Mouse (Mus musculus) layer of hippocampus, postnatal 36 days (tissue): ENCODE measurements around the gene P2ry2. TPM values are rescaled to one million over a fixed set of nuclear protein-coding genes. Genes with fewer than 3 reads are reported as not detected.
A peak's percentile ranks its signal among the peaks of the same experiment; 100 is the strongest.

Source experiments
- DNase-seq, 2 experiments: peaks; one replicate each; pipeline ENCODE4 v3.0.0; 2022
- total RNA-seq, 2 experiments: library from RNA; stranded (reverse); gene quantifications; 2 replicates each; pipeline ENCODE4 v1.2.3; 2021

Gene P2ry2
- total RNA-seq: under 1 TPM; 0.66 to 0.97 TPM

DNA sequence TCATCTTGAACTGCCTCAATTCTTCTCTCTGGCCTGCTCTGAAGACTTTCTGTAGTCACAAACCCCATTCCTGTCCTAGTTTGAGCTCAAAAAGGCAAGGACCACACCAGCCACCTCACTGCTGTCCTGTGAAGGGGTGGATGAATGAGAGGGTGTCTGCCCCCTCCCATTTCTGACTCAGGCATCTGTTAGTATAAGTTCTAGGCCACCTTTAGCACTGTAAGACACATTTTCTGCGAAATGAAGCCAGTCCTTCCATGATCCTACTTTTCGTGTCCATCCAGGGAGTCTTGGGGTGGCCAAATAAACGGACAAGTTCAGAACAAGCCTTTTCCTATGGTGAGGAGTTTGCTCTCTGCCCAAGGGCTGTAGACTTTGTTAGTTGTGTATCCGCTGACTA, at the start of gene P2ry2:
TSS of gene P2ry2 (minus strand) at position 326 of the 400 bp plus-strand sequence.
- no peak for DNase-seq

DNA sequence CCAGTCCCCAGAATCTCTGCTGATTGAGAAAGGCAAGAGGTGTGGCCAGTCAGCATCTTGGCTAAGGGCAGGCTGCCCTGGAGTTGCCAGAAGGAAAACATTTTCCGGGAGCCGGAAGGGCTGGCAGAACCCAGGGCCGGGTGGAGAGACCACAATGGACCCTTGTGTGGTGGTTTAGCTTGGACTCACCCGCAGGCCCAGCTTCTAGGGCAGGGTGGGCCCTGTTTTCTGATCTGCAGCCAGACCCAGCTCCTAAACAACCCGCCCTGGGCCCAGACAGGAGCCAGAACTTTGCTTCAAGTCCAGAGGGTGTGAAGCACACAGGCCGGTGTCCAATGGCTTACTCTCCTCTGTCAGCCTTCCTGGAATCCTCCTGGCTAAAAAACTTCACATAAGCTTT, 49.6 kb upstream of the P2ry2 start:
- peak; percentile 33 to 64 for DNase-seq

DNA sequence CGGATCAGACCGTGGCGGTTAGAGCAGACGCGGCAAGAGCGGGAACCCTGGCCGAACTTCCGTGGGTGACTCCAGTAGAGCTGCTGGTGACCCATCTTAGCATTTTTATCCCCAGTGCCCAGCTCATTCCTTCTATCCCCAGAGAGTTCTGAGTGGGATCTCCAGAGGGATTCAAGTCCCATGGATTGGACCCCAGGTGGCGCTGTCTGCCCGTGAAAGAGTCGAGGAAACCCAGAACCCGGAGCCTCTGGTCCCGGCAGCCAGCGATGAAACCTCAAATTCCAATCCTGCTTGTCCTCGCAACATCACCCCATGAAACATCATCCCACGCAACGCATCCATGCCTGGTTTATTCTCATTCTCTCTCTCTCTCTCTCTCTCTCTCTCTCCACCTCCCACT, 48.7 kb upstream of the P2ry2 start:
- peak; percentile 85 to 88 for DNase-seq

DNA sequence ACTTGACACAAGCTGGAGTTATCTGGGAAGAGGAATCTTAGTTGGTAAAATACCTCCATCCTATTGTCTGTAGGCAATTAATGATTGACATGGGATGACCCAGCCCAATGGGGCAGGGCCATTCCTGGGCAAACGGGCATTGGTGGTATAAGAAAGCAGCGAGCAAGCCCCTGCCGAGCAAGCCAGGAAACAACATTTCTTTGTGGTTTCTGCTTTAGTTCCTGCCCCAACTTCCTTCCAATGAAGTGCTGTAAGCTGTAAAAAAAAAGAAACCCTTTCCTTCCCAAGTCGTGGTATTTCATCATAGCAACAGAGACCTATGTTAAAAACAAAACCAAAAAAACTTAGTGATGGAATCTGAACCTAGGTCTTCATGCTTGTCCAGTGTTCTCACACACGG, 47.8 kb upstream of the P2ry2 start:
- DNase-seq: no peak

DNA sequence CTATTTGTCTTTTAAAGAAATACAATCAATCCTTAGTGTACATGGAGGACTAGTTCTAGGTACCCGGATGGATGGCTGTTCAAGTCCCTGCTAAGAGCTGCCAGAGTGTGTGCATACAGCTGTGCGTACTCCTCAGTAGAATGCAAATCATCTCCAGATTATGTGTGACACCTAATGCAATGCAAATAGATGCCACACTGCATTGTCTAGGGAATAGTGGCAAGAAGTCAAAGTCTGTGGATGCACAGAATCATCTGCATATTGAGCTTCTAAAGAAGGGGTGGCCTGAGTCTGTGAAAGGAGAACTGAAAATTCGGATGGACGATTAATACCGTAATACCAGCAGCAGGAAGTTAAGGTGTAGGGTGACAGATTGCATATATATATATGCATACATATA, 46.5 kb upstream of the P2ry2 start:
- no peak for DNase-seq

DNA sequence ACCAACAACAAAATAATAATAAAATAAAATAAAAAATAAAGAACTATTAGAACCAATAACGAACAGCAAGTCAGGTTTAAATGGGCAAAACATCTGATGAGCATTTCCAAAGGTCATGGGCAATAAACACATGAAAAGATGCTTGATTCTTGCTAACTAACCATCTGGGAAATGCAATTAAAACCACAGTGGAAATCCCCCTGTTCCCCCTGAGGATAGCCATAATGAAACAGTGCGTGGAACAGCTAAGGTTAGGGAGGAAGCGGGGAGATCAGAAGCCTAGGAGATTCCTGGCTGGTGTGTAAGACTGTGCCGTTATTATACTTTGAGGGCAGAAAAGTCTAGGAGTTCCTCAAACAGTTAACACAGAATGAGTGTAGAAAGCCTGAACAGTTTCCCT, 44.6 kb upstream of the P2ry2 start:
- DNase-seq: no peak

DNA sequence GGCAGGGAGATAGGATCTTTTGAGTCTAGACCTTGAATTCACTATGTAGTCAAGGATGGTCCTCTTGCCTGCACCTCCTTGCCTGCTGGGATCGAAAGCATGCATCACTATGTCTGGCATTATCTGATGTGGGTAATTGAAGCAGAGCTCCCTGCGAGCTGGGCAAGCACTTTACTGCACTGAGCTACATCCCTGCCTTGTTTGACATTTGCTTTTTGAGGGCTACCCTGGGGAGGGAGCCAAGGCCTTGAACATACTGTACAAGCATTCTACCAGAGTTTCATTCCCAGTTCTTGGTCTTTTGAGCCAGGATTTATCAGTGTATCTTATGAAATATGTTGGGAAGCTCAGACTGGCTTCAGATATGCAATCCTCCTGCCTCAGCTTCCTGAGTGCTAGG, 40.5 kb upstream of the P2ry2 start:
- DNase-seq: no peak

DNA sequence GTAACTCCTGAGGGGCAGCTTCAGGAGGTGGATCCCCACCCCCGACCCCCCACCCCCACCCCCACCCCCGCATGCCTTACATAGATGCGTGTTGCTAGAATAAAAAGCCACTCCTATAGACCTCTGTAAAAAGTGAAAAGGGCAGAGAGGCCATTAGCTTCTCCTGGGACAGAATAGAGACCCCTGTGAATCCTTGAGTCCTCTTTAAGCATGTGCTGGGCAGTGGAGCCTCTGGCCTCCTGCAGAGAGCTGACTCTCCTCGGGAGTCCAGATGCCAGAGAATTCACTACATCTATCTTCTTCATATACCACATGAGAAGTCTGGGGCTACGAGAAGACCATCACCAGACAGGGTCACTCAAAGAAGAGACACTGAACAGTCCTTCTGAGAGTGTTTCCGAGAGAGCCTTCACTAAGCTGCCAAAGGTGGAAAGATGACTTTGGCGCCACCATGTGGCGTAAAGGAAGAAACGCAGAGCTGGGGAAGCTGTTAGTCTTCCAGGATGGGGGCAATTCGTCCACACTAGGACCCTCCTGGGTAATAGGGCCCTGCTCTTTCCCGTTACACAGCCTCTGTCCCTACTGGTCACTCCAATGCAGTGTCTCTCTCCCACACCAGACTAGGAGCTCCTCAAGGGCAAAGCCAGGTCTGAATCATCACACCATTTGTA, 39.0 kb upstream of the P2ry2 start:
- DNase-seq: peak; percentile 41 to 54

DNA sequence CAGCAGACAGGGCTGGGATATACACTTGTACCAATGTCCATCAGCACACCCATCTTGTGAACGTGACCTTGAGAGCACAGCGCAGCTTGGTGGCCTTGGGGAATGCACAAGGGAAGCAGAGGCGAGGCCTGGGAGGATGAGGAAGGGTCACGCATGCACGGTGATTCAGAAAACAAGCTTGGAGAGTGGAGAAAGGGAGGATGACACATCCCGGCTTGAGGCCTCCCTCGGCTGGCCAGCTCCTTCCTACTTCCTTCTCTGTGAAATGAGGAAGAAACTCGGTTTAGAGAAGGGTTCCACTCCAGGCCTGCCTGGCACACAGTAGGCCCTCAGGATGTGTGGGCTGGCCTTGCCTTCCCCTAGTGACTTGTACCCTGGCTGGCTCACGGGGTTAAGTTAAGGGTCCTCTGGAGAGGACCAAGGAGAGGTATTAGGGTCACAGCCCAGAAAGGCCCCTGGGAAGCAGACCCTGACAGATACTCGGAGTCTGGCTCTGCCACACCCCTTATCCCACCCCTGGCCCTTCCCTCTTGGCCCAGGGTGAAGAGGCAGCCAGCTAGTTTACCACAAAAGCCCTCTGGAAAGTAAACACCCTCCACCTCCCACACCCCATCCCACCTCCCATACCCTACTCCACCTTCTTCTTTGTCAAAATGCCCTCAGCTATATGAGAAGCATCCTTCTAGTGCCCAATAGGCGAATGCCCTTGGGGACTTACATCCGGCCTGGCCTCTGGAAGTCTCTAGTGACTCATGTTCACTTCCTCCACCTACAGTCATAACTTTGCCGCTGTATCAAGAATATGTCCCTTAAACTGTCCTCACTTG, 38.3 kb upstream of the P2ry2 start:
- DNase-seq: no peak

DNA sequence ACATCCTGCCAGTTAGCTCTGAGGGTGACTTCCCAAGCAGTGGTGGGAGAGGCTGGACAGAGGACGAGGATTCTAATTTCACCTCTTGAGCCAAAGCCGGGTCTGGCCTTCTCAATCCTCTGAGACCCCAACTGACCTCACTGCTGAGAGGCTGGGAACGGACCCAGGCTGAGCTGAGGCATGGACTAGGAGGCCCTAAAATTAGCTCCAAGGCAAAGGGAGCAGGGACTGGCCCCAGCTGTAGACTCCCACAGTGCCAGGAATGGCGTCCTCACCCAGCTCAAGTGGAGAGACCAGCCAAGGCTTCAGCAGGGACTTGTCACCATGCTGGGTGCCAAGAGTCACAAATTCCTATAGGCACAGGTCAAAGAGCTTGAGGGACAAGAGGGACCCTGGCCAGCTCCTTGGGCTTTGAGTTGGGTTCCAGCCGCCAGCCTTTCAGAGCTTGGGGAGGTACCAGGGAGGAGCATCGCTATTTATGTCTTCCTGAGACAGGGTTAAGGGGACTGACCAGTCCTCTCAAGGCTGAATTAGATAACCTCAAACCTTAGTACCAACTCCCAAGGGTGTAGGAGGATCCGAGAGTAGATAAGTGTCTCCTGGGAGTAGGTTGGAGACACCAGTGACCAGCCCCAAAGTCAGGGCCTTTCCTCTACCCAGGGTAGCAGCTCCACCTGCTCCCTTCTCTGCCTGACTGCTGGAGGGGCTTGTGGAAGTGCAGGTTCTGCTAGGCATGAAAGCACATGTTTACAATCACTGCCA, 36.8 kb upstream of the P2ry2 start:
- DNase-seq: no peak

DNA sequence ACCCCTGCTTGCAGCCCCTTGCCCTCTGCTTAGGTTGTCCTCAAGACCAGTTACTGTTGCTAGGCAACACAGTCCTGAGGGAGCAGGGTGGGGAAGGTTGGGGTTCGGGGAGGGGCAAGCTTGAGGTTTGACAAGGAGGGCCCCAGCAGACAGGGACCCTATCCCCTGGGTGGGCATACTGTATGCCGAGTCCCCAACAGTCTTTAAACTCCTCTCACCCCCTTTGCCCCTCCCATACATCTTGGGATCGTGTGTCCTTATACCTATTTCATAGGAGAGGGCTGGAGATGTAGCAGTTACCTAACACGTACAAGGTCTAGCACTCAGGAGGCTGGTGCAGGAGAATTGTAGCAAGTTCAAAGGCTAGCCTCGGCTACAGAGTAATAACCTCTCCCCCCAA, 35.6 kb upstream of the P2ry2 start:
- no peak for DNase-seq

DNA sequence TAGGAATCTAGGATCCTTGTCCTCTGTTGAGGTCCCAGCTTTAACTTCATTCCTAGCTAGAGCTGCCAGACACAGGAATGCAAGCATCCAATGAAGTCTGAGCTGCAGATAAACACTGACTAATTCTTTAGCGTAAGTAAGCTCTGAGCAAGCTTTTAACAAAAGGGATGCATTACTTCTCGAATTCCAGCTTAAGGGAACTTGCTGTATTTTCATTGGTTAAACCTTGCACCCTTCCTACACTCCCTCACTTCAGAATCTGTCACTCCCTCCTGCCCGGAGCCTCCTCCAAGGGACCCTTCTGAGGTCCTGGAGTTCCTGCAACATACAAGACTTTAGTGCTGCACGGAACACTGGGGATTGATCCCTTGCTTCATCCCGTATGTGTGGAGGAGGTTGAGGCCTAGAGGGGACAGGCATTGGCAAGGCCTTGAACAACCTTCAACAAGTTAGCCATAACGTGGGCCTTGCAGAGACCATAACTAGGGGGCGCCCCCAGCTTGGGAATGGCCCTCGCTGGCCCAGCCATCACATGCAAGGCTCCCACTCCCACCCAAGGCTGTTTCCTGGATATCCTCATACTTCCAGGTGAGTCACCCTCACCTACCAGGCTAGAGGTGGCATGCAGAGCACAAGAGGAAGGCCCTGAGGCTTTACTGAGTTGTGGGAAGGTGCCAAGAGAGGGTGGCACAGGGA, 31.3 kb upstream of the P2ry2 start:
- DNase-seq: no peak

DNA sequence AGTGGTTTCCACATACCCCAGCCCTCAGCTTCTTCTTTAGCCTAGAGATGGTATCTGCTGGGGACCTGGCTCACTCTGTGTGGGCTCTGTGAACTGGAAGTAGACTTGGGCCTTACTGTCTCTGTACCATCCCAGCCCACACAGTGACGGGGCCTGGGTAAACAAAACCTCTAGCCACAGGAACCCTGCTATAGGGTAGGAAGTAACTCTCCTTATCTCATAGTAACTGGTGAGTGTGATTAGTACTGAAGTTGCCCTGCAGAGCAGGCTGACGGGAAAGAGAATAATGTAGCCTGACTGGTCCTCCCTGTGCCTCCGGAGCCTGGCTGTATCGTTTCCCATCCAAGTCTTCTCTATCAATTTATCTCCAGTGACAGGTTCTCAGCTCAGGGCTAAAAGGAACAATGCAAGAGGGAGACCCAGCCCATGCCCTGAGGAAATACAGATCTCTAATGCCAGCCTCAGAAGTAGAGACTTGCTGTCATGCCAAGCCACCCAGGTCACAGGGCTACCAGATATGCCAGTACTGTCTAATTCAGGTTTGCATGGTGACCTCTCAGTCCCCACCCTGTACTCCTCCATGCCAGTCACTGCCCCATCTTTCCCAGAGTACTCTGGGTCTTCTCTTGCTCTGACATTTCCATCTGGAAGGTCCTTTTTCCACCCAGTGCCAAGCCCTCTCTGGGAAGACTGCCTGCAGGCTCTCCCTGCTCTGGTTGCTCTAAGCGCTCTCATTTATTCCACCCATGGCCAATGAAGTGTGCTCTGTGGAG, 29.5 kb upstream of the P2ry2 start:
- no peak for DNase-seq

DNA sequence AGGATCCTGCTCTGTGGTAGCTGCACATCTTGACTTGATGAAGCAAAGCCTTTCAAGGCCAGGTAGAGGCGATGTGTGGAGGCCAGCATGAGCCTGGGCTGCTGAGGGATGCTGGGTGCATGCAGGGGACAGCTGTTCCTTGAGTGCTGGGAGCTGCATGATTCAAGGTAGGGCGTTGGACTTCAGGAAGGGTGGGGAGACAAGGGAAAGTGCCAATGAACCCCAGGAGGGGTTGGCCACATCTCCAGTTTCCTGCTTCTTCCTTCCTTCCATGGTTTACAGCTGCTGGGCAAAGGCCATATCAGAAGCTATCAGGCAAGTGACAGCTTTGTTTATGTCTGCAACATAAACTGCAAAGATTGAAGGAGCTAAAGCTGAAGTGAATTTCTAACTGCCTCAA, 28.9 kb upstream of the P2ry2 start:
- no peak for DNase-seq

DNA sequence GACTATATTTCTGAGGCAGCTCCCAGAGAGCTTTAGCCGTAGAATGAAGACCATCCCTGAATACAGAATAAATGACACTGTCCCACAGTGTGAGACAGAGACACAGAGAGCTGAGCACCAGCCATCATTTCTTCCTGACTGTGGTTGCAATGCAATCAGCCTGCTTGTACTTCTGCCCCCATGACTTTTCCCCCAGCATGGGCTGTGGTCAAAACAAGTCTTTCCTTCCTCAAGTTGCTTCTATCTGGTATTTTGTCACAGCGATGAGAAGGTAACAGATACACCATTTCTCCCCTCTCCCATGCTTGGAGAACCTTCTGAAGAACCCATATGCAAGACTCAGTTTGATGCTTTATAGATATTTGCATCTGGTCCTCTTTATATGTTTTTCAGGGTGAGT, 20.7 kb upstream of the P2ry2 start:
- DNase-seq: no peak

DNA sequence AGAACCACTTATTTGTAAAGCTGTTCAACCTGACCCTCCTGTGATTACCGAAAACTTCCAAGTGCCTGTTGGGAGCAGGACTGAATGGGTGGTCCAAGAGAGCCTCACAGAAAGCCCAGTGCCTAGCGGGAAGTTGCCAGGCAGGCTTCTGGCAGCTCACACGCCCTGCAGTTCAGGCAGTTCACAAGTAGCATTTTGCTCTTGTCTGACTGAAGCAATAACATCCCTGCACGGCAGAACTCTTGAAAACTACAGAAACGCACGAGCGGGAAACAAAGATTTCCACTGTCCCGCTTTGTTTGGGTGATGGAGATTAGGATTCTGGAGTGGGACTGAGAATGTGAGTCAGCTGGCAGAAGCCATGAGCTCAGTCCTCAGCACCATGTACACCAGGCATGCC, 18.6 kb upstream of the P2ry2 start:
- no peak for DNase-seq

DNA sequence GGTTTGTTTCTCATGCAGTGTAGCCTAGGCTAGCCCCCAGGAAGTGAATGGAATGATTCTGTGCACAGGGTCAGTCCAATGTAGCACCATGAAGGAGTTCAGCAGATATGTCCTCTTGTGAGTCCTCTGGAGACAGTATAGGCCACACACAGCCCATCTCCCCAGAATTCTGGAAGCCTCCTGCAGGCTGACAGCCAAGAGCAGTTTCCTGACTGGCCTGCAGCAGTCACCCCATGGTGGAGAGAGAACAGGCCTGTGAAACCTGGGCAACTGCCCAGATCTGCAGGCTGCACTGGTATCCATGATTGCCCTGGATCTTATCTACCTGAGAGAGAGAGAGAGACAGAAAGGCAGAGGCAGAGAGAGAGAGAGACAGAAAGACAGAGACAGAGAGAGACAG, 18.1 kb upstream of the P2ry2 start:
- no peak for DNase-seq

DNA sequence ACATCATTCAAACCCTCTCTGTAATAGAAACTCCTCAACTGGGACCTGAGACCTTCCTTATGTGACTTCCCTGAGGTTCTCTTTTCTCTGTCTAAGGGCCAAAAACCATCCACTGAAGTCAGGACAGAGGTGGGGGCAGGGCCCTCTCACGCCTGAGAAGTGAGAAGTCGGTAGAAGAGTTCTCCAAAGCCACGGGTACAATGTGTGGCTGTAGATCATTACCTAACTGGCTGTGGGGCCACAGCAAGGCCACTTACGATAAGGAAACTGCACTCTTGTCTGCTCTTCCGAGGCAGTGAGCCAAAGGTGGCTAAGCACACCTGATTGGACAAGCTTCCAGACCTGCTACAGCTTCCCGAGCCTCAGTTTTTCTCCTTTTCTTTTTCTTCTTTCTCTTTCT, 16.8 kb upstream of the P2ry2 start:
- no peak for DNase-seq

DNA sequence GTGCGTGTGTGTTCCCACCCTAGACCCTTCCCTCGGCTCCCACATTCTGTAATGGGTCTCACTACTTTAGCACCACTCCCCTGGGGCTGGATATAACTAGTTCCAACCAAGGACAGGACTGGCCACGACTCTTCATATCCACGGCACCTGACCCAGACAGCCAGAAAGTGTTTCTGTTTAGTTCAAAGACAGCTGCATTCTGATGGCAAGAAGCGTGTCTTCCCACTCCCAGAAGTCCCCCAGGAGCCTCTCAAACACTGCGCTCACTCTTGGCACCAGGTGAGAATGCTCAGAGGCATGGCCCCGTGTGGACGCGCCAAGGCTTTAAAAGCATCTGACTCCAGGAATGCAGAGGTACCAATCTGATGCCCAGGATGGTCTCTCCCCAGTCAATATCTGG, 16.3 kb upstream of the P2ry2 start:
- no peak for DNase-seq

DNA sequence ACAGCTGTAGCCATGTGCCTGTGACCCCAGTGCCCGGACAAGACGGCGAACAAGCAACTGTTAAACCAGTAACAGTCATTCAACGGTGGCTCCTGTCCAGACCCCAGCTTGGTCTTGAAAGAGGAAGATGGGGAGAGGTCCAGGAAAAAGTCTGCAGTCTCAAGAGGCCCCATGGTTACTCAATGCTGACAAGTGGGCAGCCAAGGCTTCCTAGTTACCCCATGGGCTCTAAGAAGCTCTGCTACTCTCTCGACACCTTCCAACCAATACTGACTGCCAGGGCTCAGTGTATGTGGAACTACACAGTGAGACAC, 15.7 kb upstream of the P2ry2 start:
- no peak for DNase-seq

DNA sequence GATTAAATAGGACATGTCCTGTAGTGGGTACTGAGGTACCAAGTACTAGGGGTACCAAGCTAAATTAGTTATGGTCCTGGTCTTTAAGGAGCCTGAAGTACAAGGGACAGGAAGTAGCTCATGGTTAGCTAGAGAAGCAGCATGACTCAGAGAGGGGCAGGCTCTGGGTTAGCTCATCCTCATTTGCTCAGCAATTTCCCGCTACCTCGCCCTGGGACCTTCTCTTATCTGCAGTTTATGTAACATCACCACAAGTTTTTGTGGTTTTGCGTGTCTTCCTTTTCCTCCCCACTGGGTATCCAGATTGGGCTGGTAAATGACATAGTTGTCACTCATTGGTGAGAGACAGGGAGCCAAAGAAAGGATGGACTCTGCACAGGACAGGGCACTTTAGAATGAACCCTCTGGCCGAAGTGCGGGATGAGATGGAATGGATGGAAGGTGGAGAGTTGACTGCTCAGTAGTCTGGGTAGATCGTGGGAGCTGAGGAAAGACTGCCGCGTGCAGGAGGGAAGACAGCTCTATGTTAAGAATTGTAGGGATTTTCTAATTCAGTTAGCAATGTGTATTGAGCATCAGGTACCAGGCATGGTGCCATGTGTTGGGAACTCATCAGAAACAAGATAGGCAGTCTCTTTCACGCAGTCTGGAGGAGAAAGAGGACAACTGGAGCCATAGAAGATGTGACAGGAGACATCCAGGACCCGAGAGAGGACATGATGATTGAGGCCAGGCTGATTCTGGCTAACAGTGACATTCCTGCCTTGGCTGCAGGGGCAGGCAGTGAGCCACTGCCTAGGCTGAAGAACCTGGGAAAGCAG, 15.2 kb upstream of the P2ry2 start:
- DNase-seq: no peak
